Mouse (Mus musculus) thymus, postnatal 36 days (tissue): ENCODE data around the gene Iqcf3.
"Not testable (repeated sequence)": the region's sequence is repeated elsewhere in the genome, so short reads cannot be mapped to it uniquely, and the experiment has no call there.

Experiments used
- DNase-seq, 2 experiments: peaks; one replicate each; pipeline ENCODE4 v3.0.0; 2022; ENCODE audit warnings: mixed read lengths in 2 of 2

Gene Iqcf3

GRCm38 (mm10) chr9:106561531-106561930, at the start of gene Iqcf3:
Gene Iqcf3 (minus strand): TSS chr9:106561631.
- no peak for DNase-seq

DNA sequence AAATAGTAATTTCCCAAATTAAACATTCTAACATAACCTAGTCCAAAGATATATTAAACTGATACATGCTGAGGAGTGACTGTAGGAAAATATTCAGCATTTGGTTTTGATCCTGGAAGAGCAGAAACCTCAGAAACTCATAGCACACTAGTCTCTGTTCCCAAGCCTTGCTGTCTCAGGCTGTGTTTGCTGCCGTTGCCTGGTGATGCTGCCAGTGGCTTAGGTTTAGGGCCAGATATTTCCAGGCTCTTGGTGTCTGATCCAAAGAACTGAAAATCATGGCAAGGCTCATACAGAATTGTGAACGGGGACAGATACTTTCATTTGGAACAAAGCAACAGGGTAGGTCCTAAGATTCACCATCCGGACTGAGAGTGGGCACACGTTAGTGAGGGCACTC, 49.3 kb upstream of the Iqcf3 start:
- no peak for DNase-seq

- DNase-seq, result peak; percentile 14 to 18
Observed at GRCm38 (mm10) chr9:106600546-106600945, 39.1 kb upstream of the Iqcf3 start.

DNA sequence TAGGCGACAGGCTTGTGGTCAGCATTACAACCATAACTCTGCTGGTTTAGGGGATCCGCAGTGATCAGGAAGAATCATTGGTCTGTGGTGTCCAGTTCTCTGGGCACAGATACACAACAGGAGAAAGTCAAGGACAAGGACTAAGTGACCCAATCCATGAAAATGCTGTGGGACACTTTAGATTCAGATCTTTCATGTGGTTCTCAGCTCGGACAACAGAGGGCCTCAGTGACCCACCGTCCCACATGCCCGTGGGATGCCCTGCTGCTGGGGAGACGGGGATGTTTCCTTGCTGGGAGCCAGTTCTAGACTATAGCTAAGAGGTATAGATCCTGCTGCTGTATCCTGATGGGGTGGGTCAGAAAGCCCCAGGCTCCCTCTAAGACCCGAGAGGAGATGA, 37.0 kb upstream of the Iqcf3 start:
- no peak for DNase-seq

DNA sequence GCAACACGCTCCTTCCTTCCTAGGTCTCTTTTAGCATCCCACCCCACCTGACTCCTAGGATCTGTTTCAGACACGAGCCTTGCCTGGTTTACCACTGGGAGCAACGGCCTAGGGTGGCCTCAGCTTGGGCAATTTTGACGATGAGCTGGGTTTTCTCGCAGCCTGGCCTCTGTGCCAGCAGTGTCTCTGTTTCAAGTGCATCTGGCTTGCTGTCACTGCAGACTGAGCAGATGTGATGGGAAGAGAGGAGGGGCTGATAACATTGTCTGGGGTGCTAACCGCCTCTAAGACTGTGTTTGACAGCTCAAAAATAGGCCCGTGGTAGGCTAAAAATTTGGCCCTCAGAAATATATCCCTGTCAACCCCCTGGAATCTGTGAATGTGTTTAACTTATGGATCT, 34.4 kb upstream of the Iqcf3 start:
- DNase-seq, result no peak

- DNase-seq, result not testable (repeated sequence)
Observed at GRCm38 (mm10) chr9:106595402-106595801, 34.0 kb upstream of the Iqcf3 start.

- DNase-seq, result no peak
Observed at GRCm38 (mm10) chr9:106592158-106592557, 30.7 kb upstream of the Iqcf3 start.

DNA sequence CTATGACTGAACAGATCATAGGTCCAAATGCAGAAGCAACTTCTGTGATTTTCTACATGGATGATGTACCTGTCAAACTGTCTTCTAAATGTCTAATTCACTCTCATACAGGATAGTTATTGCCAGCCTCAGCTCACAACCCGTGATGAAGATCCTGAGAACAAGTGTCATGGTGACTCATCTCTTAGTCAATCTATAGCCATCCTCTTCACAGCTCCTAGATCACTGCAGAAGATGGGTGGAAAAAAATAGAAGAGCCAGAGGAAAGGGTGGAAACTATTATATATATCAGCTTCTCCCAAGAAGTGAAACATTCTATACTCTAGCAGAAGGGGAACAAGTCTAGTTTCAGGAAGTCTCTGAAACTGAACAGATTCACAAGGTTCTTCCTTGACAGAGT, 21.1 kb upstream of the Iqcf3 start:
- no peak for DNase-seq

GRCm38 (mm10) chr9:106580016-106580415, 18.6 kb upstream of the Iqcf3 start:
- DNase-seq, result no peak

DNA sequence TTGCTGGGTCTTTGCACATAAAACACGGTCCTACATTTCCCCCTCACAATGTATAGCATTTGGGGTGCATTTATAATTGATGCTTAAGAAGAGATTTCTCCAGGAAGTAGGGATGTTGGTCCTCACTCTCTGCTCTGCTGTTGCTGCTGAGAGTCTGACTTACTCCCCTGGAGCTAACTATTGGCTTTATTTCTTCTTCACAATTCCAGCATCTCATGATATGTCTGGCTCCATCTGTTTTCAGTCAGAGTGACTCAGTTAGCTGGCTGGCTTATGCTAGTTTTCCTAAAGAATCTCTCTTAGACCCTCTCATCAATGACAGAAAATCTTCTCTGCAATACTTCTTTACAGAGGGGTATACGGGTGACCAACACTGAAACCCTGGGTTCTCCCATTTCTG, 14.7 kb upstream of the Iqcf3 start:
- DNase-seq, result no peak

- no peak for DNase-seq
Observed at GRCm38 (mm10) chr9:106573366-106573765, 11.9 kb upstream of the Iqcf3 start.

GRCm38 (mm10) chr9:106572186-106572585, 10.8 kb upstream of the Iqcf3 start:
- DNase-seq, result no peak

GRCm38 (mm10) chr9:106570896-106571295, 9.5 kb upstream of the Iqcf3 start, which contains the start of gene Iqcf4:
Gene Iqcf4 (minus strand): TSS chr9:106570996.
- no peak for DNase-seq

DNA sequence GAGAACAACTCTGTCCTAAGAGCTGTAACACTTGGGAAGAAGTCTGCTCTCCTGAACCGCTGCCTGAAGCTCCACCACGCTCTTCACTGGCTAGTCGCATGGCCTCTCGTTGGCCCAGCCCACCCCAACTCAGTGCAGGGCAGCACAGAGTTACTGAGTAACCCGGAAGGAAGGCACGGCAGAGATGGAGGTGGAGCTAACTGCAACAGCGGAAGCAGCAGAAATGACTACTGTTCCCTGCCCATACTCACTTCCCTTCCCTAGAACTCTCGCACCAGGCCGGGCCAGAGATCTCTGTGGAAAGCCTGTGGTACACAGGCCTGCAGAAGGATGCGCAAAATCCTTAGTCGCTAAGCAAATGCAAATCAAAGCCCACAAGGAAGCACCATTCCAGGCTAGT, 5.0 kb upstream of the Iqcf3 start:
- peak; percentile 11 to 23 for DNase-seq

DNA sequence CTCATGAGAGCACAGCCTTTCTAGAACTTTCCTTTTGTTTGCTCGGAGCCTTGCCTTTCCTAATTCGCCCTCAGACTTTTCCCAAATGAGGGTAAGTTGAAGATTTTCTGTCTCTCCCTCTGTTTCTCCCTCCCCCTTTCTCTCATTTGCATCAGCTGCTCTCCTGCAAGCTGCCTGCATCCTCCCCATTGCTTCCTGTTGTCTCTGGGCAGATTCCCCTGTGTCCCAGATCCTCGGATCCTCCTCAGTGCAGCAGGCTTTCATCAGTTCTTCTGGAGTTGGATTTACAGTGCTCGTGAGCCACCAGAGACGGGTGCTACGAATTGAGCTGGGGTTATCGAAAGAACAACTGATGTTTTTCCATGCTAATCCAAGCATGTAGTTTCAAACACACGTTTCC, 2.6 kb upstream of the Iqcf3 start:
- no peak for DNase-seq

DNA sequence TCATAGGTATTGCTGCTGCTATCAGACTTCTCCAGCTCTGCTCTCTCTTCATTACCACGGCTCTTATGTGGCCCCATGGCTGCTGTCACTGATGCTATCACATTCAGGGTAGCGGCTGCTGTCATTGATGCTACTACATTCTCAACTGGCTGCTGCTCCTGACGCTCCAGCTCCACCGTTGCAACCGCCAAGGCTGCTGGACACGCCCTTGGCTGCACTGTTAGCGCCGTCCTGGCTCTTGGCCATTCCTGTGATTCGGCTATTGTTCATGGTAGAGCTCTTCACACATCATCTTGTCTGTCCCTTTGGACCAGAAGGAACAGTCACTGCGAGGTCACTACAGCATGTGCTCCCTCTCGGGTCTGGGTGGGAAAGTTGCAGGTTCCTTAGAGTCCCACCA, 860 bp upstream of the Iqcf3 start:
- DNase-seq, result no peak

- DNase-seq, result no peak
Observed at GRCm38 (mm10) chr9:106534975-106535374, 26.5 kb downstream of the Iqcf3 start.

GRCm38 (mm10) chr9:106534296-106534695, 27.1 kb downstream of the Iqcf3 start:
- DNase-seq, result no peak

- peak in 1 of 2 experiments; percentile 4 for DNase-seq
Observed at GRCm38 (mm10) chr9:106531833-106532232, 29.6 kb downstream of the Iqcf3 start.

- DNase-seq, result no peak
Observed at GRCm38 (mm10) chr9:106519909-106520308, 41.5 kb downstream of the Iqcf3 start.

DNA sequence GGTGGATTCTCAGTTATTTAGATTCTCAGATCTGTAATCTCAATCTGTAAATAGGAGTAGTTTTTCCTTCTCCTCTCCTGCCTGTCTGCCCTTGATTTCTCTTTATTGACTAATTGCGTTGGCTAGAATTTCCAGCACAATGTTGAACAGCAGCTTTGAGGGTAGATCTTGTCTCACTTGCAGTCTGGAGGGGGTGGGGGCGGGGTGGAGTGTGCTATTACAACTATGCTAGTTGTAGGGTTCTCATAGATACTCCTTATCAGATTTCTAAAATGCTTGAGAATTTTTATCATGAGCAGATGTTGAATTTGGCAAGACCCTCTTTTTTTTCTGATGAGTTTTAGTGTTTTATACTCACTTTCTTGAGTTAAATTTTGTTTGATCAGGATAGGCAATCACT, 42.0 kb downstream of the Iqcf3 start:
- DNase-seq, result no peak

GRCm38 (mm10) chr9:106514273-106514672, 47.2 kb downstream of the Iqcf3 start, which contains the start of gene Iqcf5:
Gene Iqcf5 (plus strand): TSS chr9:106514573.
- DNase-seq, result no peak

DNA sequence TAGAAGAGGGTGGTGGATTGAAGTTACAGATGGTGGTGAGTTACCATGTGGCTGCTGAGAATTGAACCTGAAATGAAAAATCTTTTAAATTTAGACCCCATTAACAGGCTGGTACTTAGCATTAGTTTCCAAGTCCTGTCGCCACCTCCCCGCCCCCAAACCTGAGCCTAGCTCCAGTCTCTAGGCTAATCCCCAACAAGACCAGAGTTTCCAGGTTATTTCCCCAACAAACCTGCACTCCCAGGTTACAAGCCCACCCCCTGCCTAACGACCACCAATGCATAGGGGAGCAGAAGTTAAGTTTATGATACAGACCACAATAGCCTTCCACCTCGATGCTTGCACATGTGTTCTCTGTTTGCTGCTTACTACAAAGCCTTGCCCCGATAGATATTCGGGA, 47.9 kb downstream of the Iqcf3 start:
- DNase-seq, result no peak

GRCm38 (mm10) chr9:106512729-106513450, 48.5 kb downstream of the Iqcf3 start:
- no peak for DNase-seq

GRCm38 (mm10) chr9:106509356-106509755, 52.1 kb downstream of the Iqcf3 start:
- DNase-seq, result no peak
